Mouse (Mus musculus): ENCODE measurements around the gene Ctse.

Gene Ctse

DNA sequence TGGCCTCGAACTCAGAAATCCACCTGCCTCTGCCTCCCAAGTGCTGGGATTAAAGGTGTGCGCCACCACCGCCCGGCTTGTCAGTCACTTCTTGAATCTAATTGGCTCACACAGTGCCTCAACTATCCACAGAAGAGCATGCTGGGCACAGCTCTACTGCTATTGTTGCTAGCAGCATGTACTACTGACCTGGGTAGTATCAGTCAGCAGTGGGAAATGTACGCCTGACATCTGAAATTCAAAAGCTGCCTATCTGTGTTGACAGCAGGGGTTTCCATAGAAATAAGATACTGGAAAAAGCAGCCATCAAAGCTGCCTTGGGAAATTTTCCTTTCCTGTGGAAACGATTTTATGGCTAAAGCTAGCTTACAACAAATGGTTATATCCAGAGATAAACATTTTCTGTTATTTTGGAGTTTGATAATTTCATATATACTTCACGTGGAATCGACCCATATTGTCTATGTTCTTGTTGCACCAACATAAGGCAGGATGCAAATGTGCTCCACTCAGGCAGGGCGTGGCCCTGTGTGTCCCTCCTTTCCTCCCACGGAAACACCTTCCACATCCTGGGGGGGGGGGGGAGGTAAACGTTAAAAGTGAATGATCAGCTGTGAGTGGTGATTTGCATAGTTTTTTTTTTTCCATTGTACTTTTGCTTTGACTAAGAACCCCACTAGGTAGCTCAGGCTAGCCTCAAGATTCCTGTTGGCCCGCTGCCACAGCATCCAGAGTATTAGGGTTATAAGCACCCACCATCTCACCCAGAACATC is 14.8 kb downstream of the Ctse start:
- CTCF ChIA-PET = interaction anchor here (0.5 to 0.7 kb wide), 3 partner anchors 34 to 500 kb away, joined by 3 to 5 read pairs (median 4); no protein-coding TSS in a partner anchor

DNA sequence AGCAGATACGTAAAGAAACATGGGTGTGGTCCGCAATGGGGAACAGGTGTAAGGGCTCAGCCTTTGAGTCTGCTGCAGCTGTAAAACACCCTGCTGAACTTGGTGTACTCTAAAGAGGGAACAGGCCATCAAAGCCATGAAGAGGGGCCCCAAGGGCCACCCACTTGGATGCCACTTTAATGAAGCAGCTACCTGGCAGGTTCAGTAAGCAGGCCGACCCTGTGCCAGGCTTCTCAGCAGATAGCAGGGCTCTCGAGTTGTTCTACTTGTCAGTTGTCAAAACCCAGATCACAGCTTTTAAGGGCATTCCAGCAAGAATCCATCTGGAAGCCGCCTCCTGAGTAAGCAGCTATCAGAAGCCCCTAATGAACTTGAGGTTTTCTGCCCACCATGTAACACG is 17.5 kb downstream of the Ctse start:
- CTCF ChIA-PET = no interaction called here

GRCm38 (mm10) chr1:131657945-131658354 is 19.8 kb downstream of the Ctse start:
- CTCF ChIA-PET = no interaction called here

- CTCF ChIA-PET = interaction anchor here (0.5 kb wide), 1 partner anchor 17 kb away, joined by 7 read pairs; no protein-coding TSS in a partner anchor
Measured at GRCm38 (mm10) chr1:131659512-131660085, 21.5 kb downstream of the Ctse start.

DNA sequence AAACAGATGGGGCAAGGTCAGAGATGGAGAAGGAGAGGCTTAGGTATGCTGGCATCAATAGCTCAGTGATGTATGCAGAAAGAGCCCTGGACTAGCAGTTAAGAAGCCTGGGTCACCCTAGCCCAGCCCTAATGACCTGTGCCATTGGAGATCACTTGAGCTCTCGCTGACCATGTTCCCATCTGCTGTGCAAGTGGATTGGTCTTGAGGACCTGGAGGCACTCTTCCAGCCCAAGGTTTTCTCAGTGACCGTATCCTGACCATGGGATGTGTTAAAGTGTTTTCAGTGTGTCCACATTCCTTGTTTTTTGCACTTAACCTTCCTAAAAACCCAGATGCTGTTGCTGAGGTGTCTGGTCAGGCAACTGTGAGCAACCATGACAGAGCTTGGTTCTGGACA is 22.2 kb downstream of the Ctse start:
- CTCF ChIA-PET = interaction anchor here (0.5 to 0.6 kb wide), 2 partner anchors 17 to 47 kb away, joined by 4 to 7 read pairs; no protein-coding TSS in a partner anchor

DNA sequence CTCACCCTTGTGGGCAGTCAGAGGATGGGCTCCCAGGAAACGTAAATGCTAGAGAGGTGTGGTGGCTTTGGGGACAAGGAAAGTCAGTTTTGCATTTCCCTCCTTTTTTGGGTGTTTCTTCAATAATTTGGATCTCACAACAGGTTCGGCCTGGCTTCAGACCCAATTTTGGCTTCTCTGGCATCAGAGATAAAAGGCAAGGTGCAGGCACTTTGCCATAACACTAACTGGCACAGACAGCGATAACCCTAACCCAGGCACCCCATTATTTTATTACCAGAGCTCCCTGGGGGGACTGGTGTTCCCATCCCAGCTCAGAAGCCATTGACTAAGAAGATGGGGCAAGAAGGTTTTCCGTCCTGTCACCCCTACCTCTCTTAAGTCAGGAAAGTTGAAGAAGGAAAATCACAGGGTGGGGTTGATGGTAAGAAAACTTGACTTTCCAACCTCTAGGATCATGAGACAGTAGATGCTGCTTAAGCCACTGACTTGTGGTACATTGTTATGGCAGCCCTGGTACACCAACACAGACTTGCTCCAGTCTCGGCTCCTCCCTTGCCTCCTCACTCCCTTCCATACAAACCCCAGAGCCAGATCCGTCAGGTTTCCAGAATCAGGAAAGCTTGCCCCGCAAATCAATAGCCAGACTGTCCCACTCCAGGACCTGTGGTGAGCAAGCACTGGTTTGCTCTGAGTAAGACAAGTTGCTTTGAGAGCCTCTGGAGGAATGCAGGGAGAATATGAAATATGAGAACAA is 22.8 kb downstream of the Ctse start:
- CTCF ChIA-PET = no interaction called here

DNA sequence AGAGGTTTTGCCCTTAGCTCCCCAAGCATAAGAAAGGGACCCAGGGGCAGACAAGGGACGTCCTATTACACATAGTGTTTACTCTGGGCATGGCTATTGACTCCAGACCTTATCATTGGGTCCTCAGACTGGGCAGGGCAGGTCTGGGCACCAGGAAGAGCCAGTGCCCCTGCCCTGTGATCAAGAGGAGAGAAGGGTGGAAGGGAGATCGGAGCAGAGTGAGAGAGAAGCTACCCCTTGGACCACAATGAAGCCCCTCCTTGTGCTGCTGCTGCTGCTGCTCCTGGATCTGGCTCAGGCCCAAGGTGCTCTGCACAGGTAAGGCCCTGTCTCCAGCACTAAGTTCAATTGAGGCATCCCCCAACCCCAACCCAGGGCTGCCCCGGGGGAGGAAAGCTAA is 23.6 kb downstream of the Ctse start:
- CTCF ChIA-PET = no interaction called here

DNA sequence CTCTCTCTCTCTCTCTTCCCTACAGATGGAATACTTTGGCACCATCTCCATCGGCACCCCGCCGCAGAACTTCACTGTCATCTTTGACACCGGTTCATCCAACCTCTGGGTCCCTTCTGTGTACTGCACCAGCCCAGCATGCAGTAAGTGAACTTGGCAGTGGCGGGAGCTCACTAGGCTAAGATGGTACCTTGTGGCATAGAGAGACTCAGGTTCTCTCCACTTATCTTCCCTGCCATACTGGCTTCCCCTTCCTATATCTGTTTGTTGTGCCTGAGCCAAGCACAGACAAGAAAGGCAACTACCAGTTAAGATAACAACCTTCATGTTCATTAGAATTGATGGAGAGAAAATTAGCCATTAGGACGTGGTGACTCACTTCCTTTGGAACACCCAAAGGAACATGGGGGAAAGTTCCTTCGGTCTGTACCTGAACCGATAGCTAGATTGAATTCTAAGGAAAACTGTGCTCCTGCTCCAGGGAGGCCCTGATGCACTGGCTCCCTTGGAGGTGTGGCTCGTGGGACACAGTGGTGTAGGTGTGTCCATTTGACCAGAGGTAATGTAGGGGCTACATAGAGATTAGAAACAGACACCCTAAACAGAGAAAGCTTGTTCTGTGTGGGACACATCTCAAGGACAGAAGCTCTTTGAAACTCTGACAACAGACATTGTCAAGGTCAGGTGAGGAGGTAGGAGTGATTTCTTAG is 25.3 kb downstream of the Ctse start:
- CTCF ChIA-PET = interaction anchor here (0.5 kb wide), 1 partner anchor 243 kb away, joined by 4 read pairs; no protein-coding TSS in a partner anchor

GRCm38 (mm10) chr1:131664136-131664535 is 26.0 kb downstream of the Ctse start:
- CTCF ChIA-PET = no interaction called here

DNA sequence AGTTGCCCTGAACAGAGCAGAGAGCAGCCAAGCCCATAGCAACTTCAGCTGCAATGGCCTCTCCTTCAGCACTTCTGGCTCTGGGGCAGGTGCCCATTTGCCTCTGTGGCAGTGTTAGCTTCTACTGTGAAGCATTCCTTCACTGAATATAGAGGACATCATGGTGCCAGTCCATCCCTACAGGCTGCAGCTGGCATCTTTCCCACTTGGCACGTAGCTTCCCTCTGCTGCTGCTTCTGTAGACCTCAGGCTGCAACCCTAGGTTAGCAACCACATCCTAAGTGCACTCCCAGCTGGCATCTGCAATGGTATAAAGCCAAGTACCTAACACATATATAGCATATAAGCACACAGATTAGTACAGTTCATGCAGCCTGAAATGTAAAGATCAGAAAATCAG is 27.8 kb downstream of the Ctse start:
- CTCF ChIA-PET = no interaction called here

GRCm38 (mm10) chr1:131671113-131671512 is 33.0 kb downstream of the Ctse start:
- CTCF ChIA-PET = no interaction called here

DNA sequence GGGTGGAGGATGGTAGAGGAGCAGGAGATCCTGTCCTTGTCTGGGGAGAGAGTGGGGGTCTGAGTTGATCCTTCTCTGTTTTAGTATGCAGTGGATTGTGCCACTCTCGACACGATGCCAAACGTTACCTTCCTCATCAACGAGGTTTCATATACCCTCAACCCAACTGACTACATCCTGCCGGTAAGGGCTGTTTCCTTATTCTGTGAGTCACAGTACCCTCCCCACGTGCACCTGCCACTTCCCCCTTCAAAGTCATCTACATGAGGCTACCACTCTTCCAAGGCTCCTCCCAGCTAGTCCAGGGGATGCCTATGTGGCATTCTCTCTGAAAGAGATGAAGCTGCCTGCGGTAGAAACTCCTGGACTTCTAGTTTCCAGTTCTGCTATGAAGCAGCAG is 34.3 kb downstream of the Ctse start:
- CTCF ChIA-PET = interaction anchor here (0.7 kb wide), 1 partner anchor 141 kb away, joined by 15 read pairs; no protein-coding TSS in a partner anchor

DNA sequence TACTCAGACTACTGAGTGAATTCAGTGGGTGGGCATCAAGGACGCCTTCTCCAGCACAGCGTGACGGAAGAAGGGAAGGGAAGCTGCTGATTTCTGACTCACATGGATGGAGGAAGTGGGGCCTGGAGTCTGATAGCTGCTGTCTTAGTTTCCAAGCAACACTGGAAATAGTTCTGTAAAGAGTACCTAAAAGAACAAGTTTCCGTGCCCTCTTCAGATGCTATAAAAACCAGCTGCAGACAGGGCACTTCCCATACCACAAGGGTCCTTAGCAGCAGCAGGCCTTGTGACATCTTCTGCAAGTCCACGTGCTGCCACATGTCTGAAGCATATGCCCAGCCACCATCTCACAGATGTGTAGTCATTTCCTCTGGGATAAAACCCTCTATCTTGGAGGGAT is 41.5 kb downstream of the Ctse start:
- CTCF ChIA-PET = interaction anchor here (0.6 kb wide), 1 partner anchor 18 kb away, joined by 3 read pairs; no protein-coding TSS in a partner anchor

DNA sequence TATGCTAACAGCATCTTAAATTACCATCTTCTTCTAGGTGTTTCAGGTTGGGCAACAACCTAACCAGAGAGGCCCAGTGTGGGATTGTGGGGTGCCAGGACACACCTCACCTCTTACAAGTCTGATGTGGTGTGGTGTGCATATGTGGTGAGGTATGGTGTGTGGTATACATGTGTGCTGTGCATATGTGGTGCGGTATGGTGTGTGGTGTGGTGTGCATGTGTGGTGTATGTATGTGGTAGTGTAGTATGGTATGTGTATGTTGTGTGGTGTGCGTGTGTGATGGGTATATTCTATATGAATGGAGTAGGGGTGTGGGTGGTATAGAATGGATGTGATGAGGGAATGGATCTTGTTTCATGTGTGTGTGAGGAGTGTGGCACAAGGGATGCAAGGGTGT is 49.6 kb downstream of the Ctse start:
- CTCF ChIA-PET = no interaction called here

GRCm38 (mm10) chr1:131688475-131688874 is 50.4 kb downstream of the Ctse start, which contains the start of gene Rab7b:
Gene Rab7b (plus strand): TSS chr1:131688695.
- CTCF ChIA-PET = no interaction called here

DNA sequence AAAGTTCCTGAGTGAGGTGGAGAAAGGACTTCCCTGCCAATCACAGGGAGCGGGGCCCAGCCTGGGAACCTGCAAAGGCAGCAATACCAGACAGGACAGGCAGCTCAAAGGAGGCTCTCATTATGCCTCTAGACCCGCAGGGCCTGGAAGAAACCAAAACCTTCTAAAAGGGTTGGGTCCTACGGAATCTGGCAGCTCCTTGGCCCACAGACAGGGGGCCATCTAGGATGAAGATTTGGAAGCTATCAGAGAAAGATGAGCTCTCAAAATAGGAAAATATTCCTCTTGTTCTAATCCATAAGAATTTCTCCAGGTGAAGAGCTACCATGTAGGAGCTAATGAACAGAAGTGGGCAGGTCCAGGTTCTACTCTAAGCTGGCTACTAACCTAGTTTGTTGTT is 50.9 kb downstream of the Ctse start:
- CTCF ChIA-PET = no interaction called here

GRCm38 (mm10) chr1:131689899-131690298 is 51.8 kb downstream of the Ctse start:
- CTCF ChIA-PET = interaction anchor here (0.6 kb wide), 1 partner anchor 564 kb away, joined by 6 read pairs; no protein-coding TSS in a partner anchor

DNA sequence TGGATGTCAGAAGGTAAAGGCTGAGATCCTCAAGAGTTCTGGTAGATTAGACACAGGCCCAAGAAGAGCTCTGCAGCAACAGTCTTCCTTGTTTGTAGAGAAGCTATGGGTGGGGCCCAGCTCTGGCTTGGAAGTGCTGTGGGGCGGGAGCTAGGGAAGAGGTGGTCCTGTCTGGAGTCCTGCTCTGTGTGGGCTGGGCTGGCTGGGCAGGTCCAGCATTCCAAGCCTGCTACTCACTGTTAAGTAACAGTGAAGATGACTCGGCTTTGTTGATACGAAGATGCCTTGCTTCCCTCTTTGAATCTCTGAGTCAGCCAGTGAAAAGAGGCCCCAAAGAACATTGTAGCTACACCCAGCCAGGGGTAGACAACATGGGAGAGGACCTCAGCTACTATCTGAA is 52.3 kb downstream of the Ctse start:
- CTCF ChIA-PET = no interaction called here

DNA sequence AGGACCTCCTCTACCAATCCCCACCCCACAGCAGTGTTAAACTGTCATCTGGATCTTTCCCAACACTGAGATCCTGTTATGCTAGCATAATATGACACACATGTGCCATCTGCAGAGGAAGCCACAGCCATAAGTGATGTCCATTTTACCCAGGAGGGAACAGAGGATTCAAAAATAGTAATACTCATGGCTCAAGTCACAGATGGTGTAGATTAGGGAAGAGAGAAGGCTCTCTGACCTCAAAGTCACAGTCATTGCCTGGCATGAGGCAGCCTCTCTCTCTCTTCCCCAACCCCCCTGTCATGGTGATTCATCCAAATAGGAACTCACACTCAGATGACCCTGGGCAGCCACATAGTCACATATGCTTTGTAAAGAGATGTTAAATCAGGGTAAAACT is 53.2 kb downstream of the Ctse start:
- CTCF ChIA-PET = no interaction called here

- CTCF ChIA-PET = no interaction called here
Measured at GRCm38 (mm10) chr1:131695308-131695707, 57.2 kb downstream of the Ctse start.

- CTCF ChIA-PET = no interaction called here
Measured at GRCm38 (mm10) chr1:131696325-131696724, 58.2 kb downstream of the Ctse start.

DNA sequence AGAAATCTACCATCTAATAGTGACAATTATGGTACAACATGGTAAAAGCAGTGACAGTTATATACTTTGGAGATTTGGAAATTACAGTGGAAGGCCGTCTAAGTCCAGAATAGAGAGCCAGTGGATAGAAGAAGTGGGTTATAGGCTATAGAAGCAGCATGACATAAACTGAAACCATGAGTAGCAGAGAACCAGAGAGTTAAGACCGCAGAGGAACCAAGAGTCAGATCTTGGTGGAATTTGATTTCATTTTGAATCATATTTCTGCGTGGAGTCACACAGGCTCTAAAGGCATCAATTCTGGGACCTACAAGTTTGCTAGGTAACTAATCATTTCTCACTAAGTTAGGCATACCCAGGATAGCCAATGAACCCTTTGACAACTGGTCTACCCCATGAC is 60.7 kb downstream of the Ctse start:
- CTCF ChIA-PET = no interaction called here
